Mouse (Mus musculus): Measurements from ENCODE around the gene Tgfbrap1.
"Not testable (repeated sequence)": the region's sequence is repeated elsewhere in the genome, so short reads cannot be mapped to it uniquely, and the experiment has no call there.

The Tgfbrap1 gene

DNA sequence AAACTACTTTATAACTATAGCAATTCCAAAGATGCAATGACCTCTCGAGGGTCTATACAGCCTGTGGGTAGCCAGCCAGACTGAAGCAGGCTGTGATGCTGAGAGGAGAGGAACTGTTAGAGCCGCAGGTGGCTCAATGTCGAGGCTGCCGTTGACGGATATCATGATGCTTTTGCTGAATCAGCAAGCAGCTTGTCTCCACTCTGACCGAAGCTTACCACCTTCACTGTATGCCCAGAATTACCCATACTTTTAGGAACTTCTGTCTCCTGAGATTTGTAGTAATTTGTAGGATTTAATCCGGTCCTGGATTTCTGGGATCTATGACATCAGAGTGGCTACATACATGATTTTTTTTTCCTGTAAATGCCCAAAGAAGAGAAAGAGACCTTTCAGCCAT, 62.4 kb downstream of the Tgfbrap1 start:
- DNase-seq (ENCODE audit: low spot score in 2 of 2), result no peak

DNA sequence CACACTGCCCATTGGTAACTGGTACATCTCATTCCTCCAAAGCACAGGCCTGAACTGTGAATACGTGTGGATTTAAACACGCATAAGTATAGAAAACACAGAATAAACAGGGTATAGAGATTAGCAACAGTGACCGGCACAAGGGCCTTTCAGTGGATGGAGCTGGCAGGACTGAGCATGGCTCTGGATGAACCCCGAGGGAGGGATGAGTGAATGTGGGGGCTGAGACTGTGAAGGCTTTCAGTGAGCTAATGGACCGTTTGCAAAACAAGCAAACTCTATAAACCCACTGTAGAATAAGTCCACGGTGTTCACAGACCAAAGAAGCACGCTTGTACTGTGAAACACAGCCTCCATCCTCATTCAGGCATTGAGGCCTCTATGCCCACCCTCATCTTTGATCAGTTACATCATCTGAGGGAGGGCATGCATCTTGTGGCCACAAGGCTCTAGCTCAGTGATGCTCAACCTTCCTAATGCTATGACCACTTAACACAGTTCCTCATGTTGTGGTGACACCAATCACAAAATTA, 83.2 kb downstream of the Tgfbrap1 start:
- DNase-seq (ENCODE audit: low spot score in 2 of 2), result not testable (repeated sequence)

DNA sequence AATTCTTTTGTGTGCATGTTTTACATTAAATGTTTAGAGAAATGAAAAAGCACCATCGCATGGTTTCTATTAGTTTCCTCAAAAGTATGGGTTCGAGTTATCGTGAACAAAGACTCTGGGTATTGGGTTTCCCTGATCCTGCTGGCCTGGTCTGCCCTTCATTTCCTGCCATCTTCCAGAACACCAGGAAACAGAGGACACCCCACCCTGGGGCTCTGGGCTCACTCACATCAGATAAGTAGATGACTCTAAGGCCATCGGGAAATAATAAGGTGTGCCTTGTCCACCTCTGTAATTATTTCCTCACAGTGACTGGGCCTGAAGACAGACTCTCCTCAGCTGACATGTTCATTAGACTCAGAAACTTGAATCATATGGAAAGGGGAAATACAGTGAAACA, 88.0 kb downstream of the Tgfbrap1 start:
- DNase-seq (ENCODE audit: low spot score in 2 of 2), result no peak

DNA sequence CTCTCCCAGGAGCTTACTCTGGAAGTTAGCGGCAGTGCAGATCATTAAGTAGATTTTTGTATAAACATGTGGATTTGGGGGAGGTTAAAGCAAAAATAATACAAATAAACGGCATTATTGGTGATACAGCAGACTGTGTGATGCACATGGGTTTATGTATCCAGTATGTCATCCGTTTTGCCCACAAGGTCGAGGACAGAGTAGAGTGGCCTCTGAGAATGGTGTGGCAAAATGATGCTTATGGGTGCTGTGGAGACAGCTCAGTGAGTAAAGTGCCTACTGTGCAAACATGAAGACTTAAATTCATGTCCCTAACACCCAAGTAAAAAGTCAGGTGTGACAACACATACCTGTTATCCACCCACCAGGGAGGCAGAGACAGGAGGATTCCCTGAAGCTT, 91.9 kb downstream of the Tgfbrap1 start:
- no peak for DNase-seq (ENCODE audit: low spot score in 2 of 2)

DNA sequence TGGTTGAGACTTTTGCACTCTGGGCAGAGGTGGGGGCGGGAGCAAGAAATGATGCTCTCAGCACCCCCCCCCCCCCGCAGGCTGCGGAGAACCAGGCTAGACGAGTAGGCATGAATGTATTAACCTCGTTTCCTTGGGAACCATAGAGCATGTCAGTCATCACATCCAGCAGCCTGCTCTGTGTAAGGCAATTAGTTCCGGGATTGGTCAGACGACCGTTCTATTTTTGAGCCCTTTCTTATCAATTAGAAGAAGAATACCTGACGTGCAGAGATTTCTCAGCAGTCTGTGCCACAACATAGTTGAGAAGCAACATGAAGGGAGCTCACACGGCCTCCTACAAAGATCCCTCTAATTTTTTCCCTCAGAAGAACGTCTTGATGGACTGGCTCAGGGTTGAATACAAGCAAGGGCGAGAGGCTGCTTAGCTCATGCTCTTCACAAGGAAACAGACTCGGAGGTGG, 92.4 kb downstream of the Tgfbrap1 start:
- DNase-seq (ENCODE audit: low spot score in 2 of 2), result peak; percentile 9
